Mouse (Mus musculus) liver, embryonic 12.5 days (tissue): ENCODE measurements around the gene Xpnpep3. TPM values are rescaled to one million over a fixed set of nuclear protein-coding genes. Genes with fewer than 3 reads are reported as not detected.
A peak's percentile ranks its signal among the peaks of the same experiment; 100 is the strongest.
"Not testable (repeated sequence)": the region's sequence is repeated elsewhere in the genome, so short reads cannot be mapped to it uniquely, and the experiment has no call there.

ENCODE experiments used
- ATAC-seq: fragments of 200-750 bp; cut with Nextera tagmentation; 2 replicates; pipeline ENCODE4 v1.8.0; 2017; ENCODE audit warnings: moderate number of reproducible peaks, mild to moderate bottlenecking, moderate library complexity
- H3K27ac ChIP-seq: fragments of 300-500 bp; sonication (generic); 2 replicates; pipeline ENCODE4 v1.5.1; 2016; ENCODE audit warnings: mild to moderate bottlenecking
- H3K27me3 ChIP-seq: fragments of 300-500 bp; sonication (generic); replicated peaks from 2 replicates; pipeline ENCODE4 v1.6.1; 2016; ENCODE audit warnings: mild to moderate bottlenecking, moderate library complexity
- H3K36me3 ChIP-seq: fragments of 300-500 bp; sonication (generic); 2 replicates; pipeline ENCODE4 v1.6.1; 2016; ENCODE audit warnings: mild to moderate bottlenecking, moderate library complexity
- H3K4me1 ChIP-seq: fragments of 300-500 bp; sonication (generic); 2 replicates; pipeline ENCODE4 v1.6.1; 2016
- H3K4me2 ChIP-seq: fragments of 300-500 bp; sonication (generic); 2 replicates; pipeline ENCODE4 v1.6.1; 2016; ENCODE audit warnings: mild to moderate bottlenecking, moderate library complexity
- H3K4me3 ChIP-seq: fragments of 300-500 bp; sonication (generic); 2 replicates; pipeline ENCODE4 v1.5.1; 2016; ENCODE audit warnings: mild to moderate bottlenecking, moderate library complexity
- H3K9ac ChIP-seq: fragments of 300-500 bp; sonication (generic); 2 replicates; pipeline ENCODE4 v1.6.1; 2016; ENCODE audit warnings: mild to moderate bottlenecking, moderate library complexity
- H3K9me3 ChIP-seq: fragments of 300-500 bp; sonication (generic); replicated peaks from 2 replicates; pipeline ENCODE4 v1.6.1; 2016; ENCODE audit warnings: mild to moderate bottlenecking, moderate library complexity
- WGBS: fragments of 180-500 bp; shearing (Covaris S2); methylation state at CpG from one replicate; pipeline ENCODE4 v1.1.7; 2016; ENCODE audit not compliant: insufficient replicate concordance; 5-methylcytosine and 5-hydroxymethylcytosine counted together
- polyA plus RNA-seq: library from polyadenylated mRNA; unstranded; fragments of >200 nt; fragmentation: Nextera tagmentation; extraction: Ambion mirVana; gene quantifications from 2 replicates; pipeline ENCODE4 v1.2.1, GENCODE M21; 2016

Xpnpep3 gene
- polyA plus RNA-seq, 1 experiment from 2014 or later, result 10.5 TPM

- H3K27ac ChIP-seq, result no peak within 1 kb of the TSS
- no peaks in the 10 kb centered on the region; the same call in 1 of the 2 replicates for H3K36me3 ChIP-seq
- H3K9me3 ChIP-seq, result no peaks in the 10 kb centered on the region
- no peaks in the 10 kb centered on the region for H3K27me3 ChIP-seq
- H3K4me2 ChIP-seq, result no peak within 1 kb of the TSS
- no peak within 1 kb of the TSS for H3K9ac ChIP-seq
- no peak within 1 kb of the TSS for H3K4me3 ChIP-seq
- WGBS, result 73% methylated on average over 1 of the region's 1 CpGs
- ATAC-seq, result no peak
- H3K4me1 ChIP-seq, result no peaks in the 10 kb centered on the region
Measured at GRCm38 (mm10) chr15:81408199-81408598, 8.3 kb downstream of the Xpnpep3 start, which contains the start of gene Dnajb7. Gene Dnajb7, minus strand, starts transcription at chr15:81408299.

- Histone ChIP-seq H3K4me1 (peaks cover 22% of the 10 kb centered on the region), H3K4me3 (peak overlapping the region; percentile 38), H3K36me3 (peaks cover 32% of the 10 kb centered on the region), H3K4me2 (peak overlapping the region; percentile 68), H3K9ac (peak overlapping the region; percentile 65), H3K27ac (peak overlapping the region; percentile 79)
- not testable (repeated sequence) for H3K9me3 ChIP-seq, H3K27me3 ChIP-seq
- 12% methylated on average over 22 of the region's 22 CpGs for WGBS
- ATAC-seq, result peak; percentile 87
Measured at GRCm38 (mm10) chr15:81416763-81417310, 16.9 kb downstream of the Xpnpep3 start.

GRCm38 (mm10) chr15:81418065-81418464 lies 18.1 kb downstream of the Xpnpep3 start:
- no peaks in the 10 kb centered on the region for H3K27me3 ChIP-seq
- no peak overlapping the region for H3K9ac ChIP-seq
- peak overlapping the region; percentile 79; the same call in 1 of the 2 replicates for H3K27ac ChIP-seq
- no peak for ATAC-seq
- no peaks in the 10 kb centered on the region for H3K9me3 ChIP-seq
- no peak overlapping the region for H3K4me3 ChIP-seq
- 0 out of 2 replicates have a peak overlapping the region, but pooled peaks have one; percentile 1 for H3K4me2 ChIP-seq
- WGBS, result 81% methylated on average over 4 of the region's 4 CpGs
- H3K4me1 ChIP-seq, result peaks cover 22% of the 10 kb centered on the region
- peaks cover 36% of the 10 kb centered on the region for H3K36me3 ChIP-seq

GRCm38 (mm10) chr15:81421454-81421853 lies 21.5 kb downstream of the Xpnpep3 start:
- H3K4me2 ChIP-seq, result no peak overlapping the region
- H3K4me3 ChIP-seq, result no peak overlapping the region
- H3K4me1 ChIP-seq, result peaks cover 24% of the 10 kb centered on the region
- WGBS, result 74% methylated on average over 1 of the region's 1 CpGs
- no peak for ATAC-seq
- H3K9me3 ChIP-seq, result no peaks in the 10 kb centered on the region
- no peaks in the 10 kb centered on the region for H3K27me3 ChIP-seq
- peaks cover 20% of the 10 kb centered on the region for H3K36me3 ChIP-seq
- no peak overlapping the region for H3K27ac ChIP-seq
- H3K9ac ChIP-seq, result no peak overlapping the region

GRCm38 (mm10) chr15:81422156-81422681 lies 22.3 kb downstream of the Xpnpep3 start:
- Histone ChIP-seq H3K9ac (no peak overlapping the region), H3K27me3 (no peaks in the 10 kb centered on the region), H3K9me3 (no peaks in the 10 kb centered on the region), H3K4me3 (no peak overlapping the region), H3K4me1 (peaks cover 19% of the 10 kb centered on the region), H3K4me2 (no peak overlapping the region), H3K27ac (no peak overlapping the region), H3K36me3 (peaks cover 22% of the 10 kb centered on the region)
- 73% methylated on average over 7 of the region's 7 CpGs for WGBS
- no peak for ATAC-seq

GRCm38 (mm10) chr15:81425311-81425710 lies 25.4 kb downstream of the Xpnpep3 start:
- H3K4me3 ChIP-seq, result no peak overlapping the region
- no peak overlapping the region for H3K9ac ChIP-seq
- WGBS, result 76% methylated on average over 3 of the region's 3 CpGs
- H3K4me2 ChIP-seq, result no peak overlapping the region
- H3K4me1 ChIP-seq, result peaks cover 10% of the 10 kb centered on the region; the same call in 1 of the 2 replicates
- H3K36me3 ChIP-seq, result peaks cover 33% of the 10 kb centered on the region
- no peaks in the 10 kb centered on the region for H3K9me3 ChIP-seq
- ATAC-seq, result peak; percentile 52; the same call in 1 of the 2 replicates
- H3K27ac ChIP-seq, result peak overlapping the region; percentile 50
- H3K27me3 ChIP-seq, result no peaks in the 10 kb centered on the region

- WGBS, result 45% methylated on average over 2 of the region's 2 CpGs
- ATAC-seq, result no peak
- no peaks in the 10 kb centered on the region for H3K9me3 ChIP-seq
- peaks cover 10% of the 10 kb centered on the region; the same call in 1 of the 2 replicates for H3K4me1 ChIP-seq
- peaks cover 55% of the 10 kb centered on the region for H3K36me3 ChIP-seq
- no peak overlapping the region for H3K4me2 ChIP-seq
- no peaks in the 10 kb centered on the region for H3K27me3 ChIP-seq
- no peak overlapping the region for H3K9ac ChIP-seq
- no peak overlapping the region for H3K4me3 ChIP-seq
- no peak overlapping the region for H3K27ac ChIP-seq
Measured at GRCm38 (mm10) chr15:81427947-81428346, 28.0 kb downstream of the Xpnpep3 start.

- H3K27me3 ChIP-seq, result no peaks in the 10 kb centered on the region
- ATAC-seq, result no peak
- no peaks in the 10 kb centered on the region for H3K9me3 ChIP-seq
- H3K4me1 ChIP-seq, result peaks cover 5% of the 10 kb centered on the region; the same call in 1 of the 2 replicates
- WGBS, result 86% methylated on average over 1 of the region's 1 CpGs
- no peak overlapping the region for H3K9ac ChIP-seq
- H3K36me3 ChIP-seq, result peaks cover 60% of the 10 kb centered on the region
- H3K4me3 ChIP-seq, result no peak overlapping the region
- no peak overlapping the region for H3K4me2 ChIP-seq
- H3K27ac ChIP-seq, result no peak overlapping the region
Measured at GRCm38 (mm10) chr15:81431195-81431594, 31.3 kb downstream of the Xpnpep3 start.

GRCm38 (mm10) chr15:81438345-81438744 lies 38.4 kb downstream of the Xpnpep3 start:
- no peak for ATAC-seq
- H3K9ac ChIP-seq, result no peak overlapping the region
- WGBS, result 70% methylated on average over 1 of the region's 1 CpGs

GRCm38 (mm10) chr15:81439236-81439635 lies 39.3 kb downstream of the Xpnpep3 start:
- Histone ChIP-seq H3K27ac (no peak overlapping the region), H3K4me1 (peaks cover 2% of the 10 kb centered on the region; the same call in 1 of the 2 replicates), H3K4me3 (no peak overlapping the region), H3K27me3 (no peaks in the 10 kb centered on the region), H3K36me3 (peaks cover 61% of the 10 kb centered on the region), H3K9ac (no peak overlapping the region), H3K4me2 (no peak overlapping the region), H3K9me3 (no peaks in the 10 kb centered on the region)
- no peak for ATAC-seq

More at GRCm38 (mm10) chr15:81438345-81438744, 38.4 kb downstream of the Xpnpep3 start:
- Histone ChIP-seq H3K9me3 (no peaks in the 10 kb centered on the region), H3K27ac (no peak overlapping the region), H3K4me1 (peaks cover 2% of the 10 kb centered on the region; the same call in 1 of the 2 replicates), H3K4me3 (no peak overlapping the region), H3K36me3 (peaks cover 54% of the 10 kb centered on the region), H3K4me2 (no peak overlapping the region), H3K27me3 (no peaks in the 10 kb centered on the region)

- peaks cover 69% of the 10 kb centered on the region for H3K36me3 ChIP-seq
Measured at GRCm38 (mm10) chr15:81448463-81448862, 48.5 kb downstream of the Xpnpep3 start.

GRCm38 (mm10) chr15:81461523-81461922 lies 61.6 kb downstream of the Xpnpep3 start:
- no peak overlapping the region for H3K4me2 ChIP-seq
- peaks cover 22% of the 10 kb centered on the region for H3K36me3 ChIP-seq

More at GRCm38 (mm10) chr15:81448463-81448862, 48.5 kb downstream of the Xpnpep3 start:
- H3K27ac ChIP-seq, result no peak overlapping the region
- no peak overlapping the region for H3K9ac ChIP-seq
- H3K4me3 ChIP-seq, result no peak overlapping the region
- no peaks in the 10 kb centered on the region for H3K4me1 ChIP-seq
- no peak for ATAC-seq
- no peaks in the 10 kb centered on the region for H3K9me3 ChIP-seq
- H3K27me3 ChIP-seq, result no peaks in the 10 kb centered on the region
- WGBS, result 46% methylated on average over 3 of the region's 3 CpGs
- no peak overlapping the region for H3K4me2 ChIP-seq

More at GRCm38 (mm10) chr15:81461523-81461922, 61.6 kb downstream of the Xpnpep3 start:
- no peak overlapping the region for H3K9ac ChIP-seq
- no peak overlapping the region for H3K4me3 ChIP-seq
- no peaks in the 10 kb centered on the region for H3K27me3 ChIP-seq
- ATAC-seq, result no peak
- WGBS, result 80% methylated on average over 7 of the region's 7 CpGs
- peaks cover 10% of the 10 kb centered on the region for H3K4me1 ChIP-seq
- H3K9me3 ChIP-seq, result peaks cover 15% of the 10 kb centered on the region
- no peak overlapping the region for H3K27ac ChIP-seq
